Mouse (Mus musculus) G1E-ER4 (cell line): ENCODE measurements around the gene Ctbp1. TPM values are rescaled to one million over a fixed set of nuclear protein-coding genes. Genes with fewer than 3 reads are reported as not detected.

Experiments used
- GATA1 ChIP-seq: IDR thresholded peaks from one replicate; pipeline ENCODE4 v1.8.0; 2012; ENCODE audit warnings: low read length, inconsistent platforms
- polyA plus RNA-seq: library from polyadenylated mRNA; stranded (reverse); fragments of >175 nt; gene quantifications from 2 replicates; pipeline ENCODE4 v1.2.3, GENCODE M21; 2012

Ctbp1 gene
- polyA plus RNA-seq, result 309 and 457 TPM in 2 replicates

- TF ChIP-seq GATA1, result no peak
Observed at GRCm38 (mm10) chr5:33274953-33275454, at the start of gene Ctbp1. TSS of gene Ctbp1 (minus strand) at chr5:33274994.

GRCm38 (mm10) chr5:33324491-33324890 is 49.7 kb upstream of the Ctbp1 start:
- no peak for TF ChIP-seq GATA1

GRCm38 (mm10) chr5:33312192-33312591 is 37.4 kb upstream of the Ctbp1 start:
- TF ChIP-seq GATA1, result no peak

GRCm38 (mm10) chr5:33310704-33311462 is 36.1 kb upstream of the Ctbp1 start:
- no peak for TF ChIP-seq GATA1

GRCm38 (mm10) chr5:33301801-33302200 is 27.0 kb upstream of the Ctbp1 start:
- TF ChIP-seq GATA1, result no peak

GRCm38 (mm10) chr5:33297164-33297563 is 22.4 kb upstream of the Ctbp1 start:
- TF ChIP-seq GATA1, result no peak

GRCm38 (mm10) chr5:33293796-33294430 is 19.1 kb upstream of the Ctbp1 start:
- no peak for TF ChIP-seq GATA1

GRCm38 (mm10) chr5:33283951-33284350 is 9.2 kb upstream of the Ctbp1 start:
- TF ChIP-seq GATA1, result no peak

GRCm38 (mm10) chr5:33281428-33281827 is 6.6 kb upstream of the Ctbp1 start:
- TF ChIP-seq GATA1, result no peak

GRCm38 (mm10) chr5:33278950-33279349 is 4.2 kb upstream of the Ctbp1 start:
- TF ChIP-seq GATA1, result no peak

GRCm38 (mm10) chr5:33277286-33277685 is 2.5 kb upstream of the Ctbp1 start:
- TF ChIP-seq GATA1, result no peak

- TF ChIP-seq GATA1, result no peak
Observed at GRCm38 (mm10) chr5:33275754-33276153, 960 bp upstream of the Ctbp1 start.

GRCm38 (mm10) chr5:33274085-33274952 is 475 bp downstream of the Ctbp1 start:
- no peak for TF ChIP-seq GATA1

GRCm38 (mm10) chr5:33273777-33274084 is 1.1 kb downstream of the Ctbp1 start:
- TF ChIP-seq GATA1, result peak; percentile 9

GRCm38 (mm10) chr5:33272845-33273776 is 1.7 kb downstream of the Ctbp1 start:
- no peak for TF ChIP-seq GATA1
